Mouse (Mus musculus): ENCODE measurements around the gene Cbr1. TPM values are rescaled to one million over a fixed set of nuclear protein-coding genes. Genes with fewer than 3 reads are reported as not detected.

The Cbr1 gene
- total RNA-seq (2021) = 10 to 100 TPM; 67.9 to 76.2 TPM

- no peak for DNase-seq (ENCODE audit: extremely low spot score in 1 of 2, low spot score in 1 of 2)
These were observed at the start of gene Cbr1 for GRCm38 (mm10) chr16:93605553-93605952. Gene Cbr1 (plus strand): TSS chr16:93605853.

GRCm38 (mm10) chr16:93557646-93558045 lies 48.0 kb upstream of the Cbr1 start:
- no peak for DNase-seq (ENCODE audit: extremely low spot score in 1 of 2, low spot score in 1 of 2)

- no peak for DNase-seq (ENCODE audit: extremely low spot score in 1 of 2, low spot score in 1 of 2)
These were observed 47.2 kb upstream of the Cbr1 start for GRCm38 (mm10) chr16:93558499-93558898.

GRCm38 (mm10) chr16:93572383-93572782 lies 33.3 kb upstream of the Cbr1 start:
- no peak for DNase-seq (ENCODE audit: extremely low spot score in 1 of 2, low spot score in 1 of 2)

- DNase-seq (ENCODE audit: extremely low spot score in 1 of 2, low spot score in 1 of 2) = no peak
These were observed 32.2 kb upstream of the Cbr1 start for GRCm38 (mm10) chr16:93573434-93573833.

GRCm38 (mm10) chr16:93574521-93575191 lies 31.0 kb upstream of the Cbr1 start:
- no peak for DNase-seq (ENCODE audit: extremely low spot score in 1 of 2, low spot score in 1 of 2)

GRCm38 (mm10) chr16:93575574-93575973 lies 30.1 kb upstream of the Cbr1 start:
- no peak for DNase-seq (ENCODE audit: extremely low spot score in 1 of 2, low spot score in 1 of 2)

- DNase-seq (ENCODE audit: extremely low spot score in 1 of 2, low spot score in 1 of 2) = peak; percentile 79 to 97
These were observed 29.1 kb upstream of the Cbr1 start for GRCm38 (mm10) chr16:93576412-93577082.

- DNase-seq (ENCODE audit: extremely low spot score in 1 of 2, low spot score in 1 of 2) = no peak
These were observed 27.2 kb upstream of the Cbr1 start for GRCm38 (mm10) chr16:93578346-93579005.

GRCm38 (mm10) chr16:93581125-93581524 lies 24.5 kb upstream of the Cbr1 start:
- DNase-seq (ENCODE audit: extremely low spot score in 1 of 2, low spot score in 1 of 2) = no peak

- no peak for DNase-seq (ENCODE audit: extremely low spot score in 1 of 2, low spot score in 1 of 2)
These were observed 20.5 kb upstream of the Cbr1 start for GRCm38 (mm10) chr16:93584976-93585702.

- DNase-seq (ENCODE audit: extremely low spot score in 1 of 2, low spot score in 1 of 2) = no peak
These were observed 19.9 kb upstream of the Cbr1 start for GRCm38 (mm10) chr16:93585703-93586205.

GRCm38 (mm10) chr16:93586382-93586781 lies 19.3 kb upstream of the Cbr1 start:
- no peak for DNase-seq (ENCODE audit: extremely low spot score in 1 of 2, low spot score in 1 of 2)

GRCm38 (mm10) chr16:93588281-93588680 lies 17.4 kb upstream of the Cbr1 start:
- no peak for DNase-seq (ENCODE audit: extremely low spot score in 1 of 2, low spot score in 1 of 2)

GRCm38 (mm10) chr16:93590915-93591314 lies 14.7 kb upstream of the Cbr1 start:
- DNase-seq (ENCODE audit: extremely low spot score in 1 of 2, low spot score in 1 of 2) = no peak

GRCm38 (mm10) chr16:93591450-93592430 lies 13.9 kb upstream of the Cbr1 start:
- DNase-seq (ENCODE audit: extremely low spot score in 1 of 2, low spot score in 1 of 2) = no peak

GRCm38 (mm10) chr16:93592711-93593110 lies 12.9 kb upstream of the Cbr1 start:
- DNase-seq (ENCODE audit: extremely low spot score in 1 of 2, low spot score in 1 of 2) = no peak

- no peak for DNase-seq (ENCODE audit: extremely low spot score in 1 of 2, low spot score in 1 of 2)
These were observed 12.2 kb upstream of the Cbr1 start for GRCm38 (mm10) chr16:93593406-93593805.

- no peak for DNase-seq (ENCODE audit: extremely low spot score in 1 of 2, low spot score in 1 of 2)
These were observed 11.2 kb upstream of the Cbr1 start for GRCm38 (mm10) chr16:93594448-93594847.

GRCm38 (mm10) chr16:93595766-93596165 lies 9.9 kb upstream of the Cbr1 start:
- no peak for DNase-seq (ENCODE audit: extremely low spot score in 1 of 2, low spot score in 1 of 2)
